Mouse (Mus musculus): ENCODE results near the gene Tor1b. TPM values are rescaled to one million over a fixed set of nuclear protein-coding genes. Genes with fewer than 3 reads are reported as not detected.

The Tor1b gene
- polyA plus RNA-seq, 1 experiment = 27.1 TPM

DNA sequence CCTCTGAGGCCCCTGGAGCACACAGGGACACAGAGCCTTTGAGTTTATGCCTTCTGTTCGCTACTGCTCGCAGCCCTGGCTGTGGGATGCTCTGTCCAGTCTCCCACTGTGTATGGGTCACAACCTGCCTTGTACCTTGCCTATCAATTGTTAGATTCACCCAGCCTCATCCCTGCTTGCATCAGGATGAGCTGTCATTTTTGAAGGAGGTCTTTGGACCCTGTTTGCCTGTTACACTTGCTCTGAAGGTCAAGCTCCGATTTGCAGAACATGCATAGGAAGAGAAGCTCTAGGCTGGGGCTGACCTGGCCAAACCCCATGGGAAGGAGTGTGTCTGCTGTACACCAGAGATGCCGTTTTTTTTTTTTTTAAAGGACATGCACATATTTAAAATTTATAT lies 4.8 kb downstream of the Tor1b start:
- no peaks in the 10 kb centered on the region for H3K27me3 ChIP-seq (ENCODE audit: control insufficient read depth, insufficient read depth, insufficient read length)
- H3K4me2 ChIP-seq (ENCODE audit: low read depth) = no peak overlapping the region
- H3K36me3 ChIP-seq (ENCODE audit: control insufficient read depth, insufficient read depth) = peaks cover 21% of the 10 kb centered on the region
- no peak overlapping the region for H3ac ChIP-seq (ENCODE audit: control insufficient read depth, insufficient read length)
- H3K4me3 ChIP-seq = no peak overlapping the region
- H3K79me2 ChIP-seq (ENCODE audit: control insufficient read depth, insufficient read depth) = peaks cover 23% of the 10 kb centered on the region
- no peak for TF ChIP-seq TCF3 (IDR thresholded peaks at IDR 0.05; ENCODE audit: insufficient read length, low read depth)
- no peak for TF ChIP-seq CEBPB (IDR thresholded peaks at IDR 0.05; ENCODE audit: insufficient read depth, poor library complexity, severe bottlenecking)

GRCm38 (mm10) chr2:30958726-30959125 lies 6.0 kb downstream of the Tor1b start:
- no peaks in the 10 kb centered on the region for H3K27me3 ChIP-seq (ENCODE audit: control insufficient read depth, insufficient read depth, insufficient read length)
- peaks cover 27% of the 10 kb centered on the region for H3K36me3 ChIP-seq (ENCODE audit: control insufficient read depth, insufficient read depth)
- H3K79me2 ChIP-seq (ENCODE audit: control insufficient read depth, insufficient read depth) = peaks cover 17% of the 10 kb centered on the region
- H3ac ChIP-seq (ENCODE audit: control insufficient read depth, insufficient read length) = no peak overlapping the region
- H3K4me2 ChIP-seq (ENCODE audit: low read depth) = no peak overlapping the region
- no peak overlapping the region for H3K4me3 ChIP-seq
- TF ChIP-seq MAX (IDR thresholded peaks at IDR 0.05; ENCODE audit: low read depth) (no peak), CEBPB (IDR thresholded peaks at IDR 0.05; ENCODE audit: insufficient read depth, poor library complexity, severe bottlenecking) (no peak), USF1 (IDR thresholded peaks at IDR 0.05; ENCODE audit: low read depth) (no peak)

DNA sequence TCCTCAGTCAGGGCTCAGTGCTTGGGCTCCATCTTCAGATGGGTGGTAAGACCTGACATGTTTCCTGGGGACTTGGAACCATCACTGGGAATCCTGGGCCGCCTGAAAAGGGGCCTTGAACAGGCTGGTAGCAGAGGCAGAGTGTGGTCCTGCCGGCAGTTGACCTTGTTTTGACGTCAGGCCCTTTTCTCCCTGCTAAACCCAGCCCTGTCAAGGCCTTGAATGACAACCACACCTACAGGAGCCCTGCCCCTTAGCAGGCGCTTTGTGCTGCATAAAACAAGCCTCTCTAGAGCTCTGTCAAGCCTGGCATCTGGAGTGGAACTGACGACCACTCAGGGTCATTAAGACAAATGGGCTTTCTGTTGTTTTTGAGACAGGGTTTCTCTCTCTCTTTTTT lies 7.1 kb downstream of the Tor1b start:
- Histone ChIP-seq H3K79me2 (ENCODE audit: control insufficient read depth, insufficient read depth) (peaks cover 5% of the 10 kb centered on the region), H3K27me3 (ENCODE audit: control insufficient read depth, insufficient read depth, insufficient read length) (no peaks in the 10 kb centered on the region), H3K36me3 (ENCODE audit: control insufficient read depth, insufficient read depth) (peaks cover 34% of the 10 kb centered on the region), H3ac (ENCODE audit: control insufficient read depth, insufficient read length) (no peak overlapping the region), H3K4me3 (no peak overlapping the region), H3K4me2 (ENCODE audit: low read depth) (no peak overlapping the region)
- TF ChIP-seq MAX (IDR thresholded peaks at IDR 0.05; ENCODE audit: low read depth) (no peak), POLR2AphosphoS2 (IDR thresholded peaks at IDR 0.05; ENCODE audit: insufficient read length, low read depth) (no peak), REST (IDR thresholded peaks at IDR 0.05; ENCODE audit: insufficient read depth, insufficient read length) (no peak), POLR2A (IDR thresholded peaks at IDR 0.05; ENCODE audit: insufficient read length, low read depth) (no peak), MYOD1 (IDR thresholded peaks at IDR 0.05; ENCODE audit: control insufficient read depth in 1 of 3, insufficient read length in 2 of 3, low read depth in 2 of 3) (no peak), TCF12 (IDR thresholded peaks at IDR 0.05; ENCODE audit: insufficient read depth, poor library complexity, severe bottlenecking) (no peak), USF1 (IDR thresholded peaks at IDR 0.05; ENCODE audit: low read depth) (no peak), E2F4 (IDR thresholded peaks at IDR 0.05; ENCODE audit: insufficient read depth) (no peak), MYOG (IDR thresholded peaks at IDR 0.05; ENCODE audit: control insufficient read depth in 1 of 3, insufficient read depth in 1 of 3, insufficient read length in 2 of 3, low read depth in 2 of 3) (no peak), TCF3 (IDR thresholded peaks at IDR 0.05; ENCODE audit: insufficient read length, low read depth) (no peak), SRF (IDR thresholded peaks at IDR 0.05; ENCODE audit: control insufficient read depth, insufficient read length, low read depth) (no peak), CEBPB (IDR thresholded peaks at IDR 0.05; ENCODE audit: insufficient read depth, poor library complexity, severe bottlenecking) (no peak)

DNA sequence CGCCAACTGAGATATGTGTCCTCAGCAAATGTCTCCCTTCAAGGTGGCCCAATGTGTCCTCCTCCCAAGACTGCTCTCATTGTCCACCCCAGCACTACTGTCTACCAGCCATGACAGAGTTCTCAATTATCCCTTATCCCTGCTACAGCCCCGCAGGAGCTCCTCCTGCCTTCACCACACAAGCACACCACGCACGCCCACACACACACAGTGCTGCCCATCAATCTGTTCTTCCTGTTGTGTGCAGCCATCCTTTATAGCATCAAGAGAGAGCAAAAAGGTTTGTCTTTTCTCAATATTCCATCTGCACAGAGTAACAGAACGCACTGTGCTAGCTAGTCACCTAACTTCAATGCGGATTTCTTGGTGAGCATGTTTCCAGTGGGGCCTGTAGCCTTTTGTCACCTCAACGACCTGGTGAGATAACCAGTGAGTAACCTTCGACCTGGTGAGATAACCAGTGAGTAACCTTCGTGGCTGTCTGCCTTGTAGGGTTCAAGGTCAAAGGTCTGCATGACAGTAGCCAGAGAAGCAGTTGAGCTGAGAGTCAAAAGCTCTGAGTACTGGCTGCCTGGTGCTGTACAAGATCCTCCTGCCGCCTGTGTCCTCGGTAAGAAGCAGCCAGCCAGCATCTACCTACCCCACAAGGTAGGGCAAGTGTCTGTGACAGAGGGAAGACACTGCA lies 10.0 kb downstream of the Tor1b start:
- H3K4me3 ChIP-seq = no peak overlapping the region
- peaks cover 17% of the 10 kb centered on the region for H3K79me2 ChIP-seq (ENCODE audit: control insufficient read depth, insufficient read depth)
- H3ac ChIP-seq (ENCODE audit: control insufficient read depth, insufficient read length) = no peak overlapping the region
- peaks cover 31% of the 10 kb centered on the region for H3K36me3 ChIP-seq (ENCODE audit: control insufficient read depth, insufficient read depth)
- H3K4me2 ChIP-seq (ENCODE audit: low read depth) = no peak overlapping the region
- peak in 1 of 3 experiments; percentile 41 for TF ChIP-seq MYOD1 (IDR thresholded peaks at IDR 0.05; ENCODE audit: control insufficient read depth in 1 of 3, insufficient read length in 2 of 3, low read depth in 2 of 3)
- no peak for TF ChIP-seq REST (IDR thresholded peaks at IDR 0.05; ENCODE audit: insufficient read depth, insufficient read length)
- no peaks in the 10 kb centered on the region for H3K27me3 ChIP-seq (ENCODE audit: control insufficient read depth, insufficient read depth, insufficient read length)

GRCm38 (mm10) chr2:30965627-30966026 lies 12.9 kb downstream of the Tor1b start:
- TF ChIP-seq POLR2A (IDR thresholded peaks at IDR 0.05; ENCODE audit: insufficient read length, low read depth) = no peak
- TF ChIP-seq E2F4 (IDR thresholded peaks at IDR 0.05; ENCODE audit: insufficient read depth) = no peak
- no peak for TF ChIP-seq MYOG (IDR thresholded peaks at IDR 0.05; ENCODE audit: control insufficient read depth in 1 of 3, insufficient read depth in 1 of 3, insufficient read length in 2 of 3, low read depth in 2 of 3)
- H3K27me3 ChIP-seq (ENCODE audit: control insufficient read depth, insufficient read depth, insufficient read length) = no peaks in the 10 kb centered on the region
- H3K4me3 ChIP-seq = no peak overlapping the region
- no peak overlapping the region for H3ac ChIP-seq (ENCODE audit: control insufficient read depth, insufficient read length)
- H3K79me2 ChIP-seq (ENCODE audit: control insufficient read depth, insufficient read depth) = peaks cover 17% of the 10 kb centered on the region
- peaks cover 18% of the 10 kb centered on the region for H3K36me3 ChIP-seq (ENCODE audit: control insufficient read depth, insufficient read depth)
- no peak overlapping the region for H3K4me2 ChIP-seq (ENCODE audit: low read depth)

DNA sequence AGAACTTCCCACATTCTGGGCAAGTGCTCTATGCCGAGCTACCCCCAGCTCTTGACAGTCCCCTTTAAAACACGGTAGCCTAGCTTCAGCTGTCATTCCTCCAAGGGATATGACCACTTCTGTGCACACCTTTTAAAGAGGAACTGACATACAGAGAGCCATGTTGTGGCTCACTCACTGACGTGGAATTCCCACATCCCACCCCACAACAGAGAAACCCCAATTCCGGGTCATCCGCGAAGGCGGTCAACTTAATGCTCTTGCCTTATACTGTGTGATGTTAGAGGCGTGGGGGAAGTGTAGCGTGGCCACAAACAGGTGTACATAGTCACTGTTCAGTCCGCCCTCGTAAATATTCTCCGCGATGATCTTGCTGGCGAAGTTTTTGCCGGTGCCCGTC lies 14.1 kb downstream of the Tor1b start:
- TF ChIP-seq CEBPB (IDR thresholded peaks at IDR 0.05; ENCODE audit: insufficient read depth, poor library complexity, severe bottlenecking) = no peak
- no peak for TF ChIP-seq POLR2AphosphoS2 (IDR thresholded peaks at IDR 0.05; ENCODE audit: insufficient read length, low read depth)
- TF ChIP-seq MYOD1 (IDR thresholded peaks at IDR 0.05; ENCODE audit: control insufficient read depth in 1 of 3, insufficient read length in 2 of 3, low read depth in 2 of 3) = peak in 1 of 3 experiments; percentile 64
- TF ChIP-seq POLR2A (IDR thresholded peaks at IDR 0.05; ENCODE audit: insufficient read length, low read depth) = no peak
- no peak for TF ChIP-seq TCF12 (IDR thresholded peaks at IDR 0.05; ENCODE audit: insufficient read depth, poor library complexity, severe bottlenecking)
- peak in 1 of 3 experiments; percentile 18 for TF ChIP-seq MYOG (IDR thresholded peaks at IDR 0.05; ENCODE audit: control insufficient read depth in 1 of 3, insufficient read depth in 1 of 3, insufficient read length in 2 of 3, low read depth in 2 of 3)
- no peak for TF ChIP-seq MAX (IDR thresholded peaks at IDR 0.05; ENCODE audit: low read depth)
- TF ChIP-seq TCF3 (IDR thresholded peaks at IDR 0.05; ENCODE audit: insufficient read length, low read depth) = no peak
- no peak for TF ChIP-seq SRF (IDR thresholded peaks at IDR 0.05; ENCODE audit: control insufficient read depth, insufficient read length, low read depth)
- no peak for TF ChIP-seq USF1 (IDR thresholded peaks at IDR 0.05; ENCODE audit: low read depth)
- TF ChIP-seq REST (IDR thresholded peaks at IDR 0.05; ENCODE audit: insufficient read depth, insufficient read length) = no peak
- no peak for TF ChIP-seq E2F4 (IDR thresholded peaks at IDR 0.05; ENCODE audit: insufficient read depth)
- H3K36me3 ChIP-seq (ENCODE audit: control insufficient read depth, insufficient read depth) = peaks cover 13% of the 10 kb centered on the region
- H3K4me2 ChIP-seq (ENCODE audit: low read depth) = peak overlapping the region; percentile 99
- H3K79me2 ChIP-seq (ENCODE audit: control insufficient read depth, insufficient read depth) = peaks cover 17% of the 10 kb centered on the region
- H3K27me3 ChIP-seq (ENCODE audit: control insufficient read depth, insufficient read depth, insufficient read length) = no peaks in the 10 kb centered on the region
- H3K4me3 ChIP-seq = peak overlapping the region; percentile 68
- peak overlapping the region; percentile 42 for H3ac ChIP-seq (ENCODE audit: control insufficient read depth, insufficient read length)

Data from myocyte (in vitro differentiated cells).